Comparison of ENCODE assay signal across 18 mouse cellular contexts in genomic region chr11:62027705-62028104, GRCm38 (mm10).
A peak's percentile ranks its signal among the peaks of the same experiment; 100 is the strongest.
DNase-seq lines count a peak whose midpoint lies in the region; ATAC-seq and TF ChIP-seq lines count a peak whose summit lies in the region.
"Had no signal": no experiment of that assay in that cellular context is flagged by ENCODE, and none has a peak within 500 bp of the region (broad histone marks: within the 10 kb centered on the region; RNA-seq: fewer than 3 reads in every experiment).

No protein-coding gene starts in this region.

- ATAC-seq in midbrain, embryonic 15.5 days (replicated peaks): no peak
- no peak for ATAC-seq in frontal cortex, adult (ENCODE audit: low TSS enrichment)
- ATAC-seq: CD4-positive, CD25-positive, alpha-beta regulatory T cell, adult 4 months had no signal

- H3K9me3 ChIP-seq in midbrain, embryonic 10.5 days (replicated peaks): no peaks in the 10 kb centered on the region
- no peaks in the 10 kb centered on the region for H3K9me3 ChIP-seq in midbrain, embryonic 15.5 days
- H3K9me3 ChIP-seq: forebrain, embryonic 12.5 days; limb, embryonic 13.5 days; neural tube, embryonic 12.5 days had no signal

- H3K9ac ChIP-seq in midbrain, embryonic 15.5 days: no peak overlapping the region
- H3K9ac ChIP-seq: forebrain, embryonic 12.5 days; limb, embryonic 13.5 days; neural tube, embryonic 12.5 days had no signal

- H3K27ac ChIP-seq in kidney, adult 2 months (ENCODE audit: insufficient read depth, low read depth, low read length): peak overlapping the region; percentile 4; the same call in 1 of the 2 replicates
- 0 out of 2 replicates have a peak overlapping the region, but pooled peaks have one; percentile 13 for H3K27ac ChIP-seq in midbrain, embryonic 10.5 days (replicated peaks)
- H3K27ac ChIP-seq in midbrain, embryonic 15.5 days: no peak overlapping the region
- H3K27ac ChIP-seq: forebrain, embryonic 12.5 days; limb, embryonic 13.5 days; neural tube, embryonic 12.5 days had no signal

- TF ChIP-seq CTCF in kidney, adult 2 months (conservative IDR thresholded peaks at IDR 0.05; ENCODE audit: insufficient read depth, insufficient read length, low read depth, low read length): no peak

- H3K36me3 ChIP-seq in kidney, adult 2 months (ENCODE audit: control insufficient read depth, insufficient read depth, low read length): no peaks in the 10 kb centered on the region
- H3K36me3 ChIP-seq in midbrain, embryonic 10.5 days: no peaks in the 10 kb centered on the region
- no peaks in the 10 kb centered on the region for H3K36me3 ChIP-seq in midbrain, embryonic 15.5 days (replicated peaks)
- H3K36me3 ChIP-seq: forebrain, embryonic 12.5 days; limb, embryonic 13.5 days; neural tube, embryonic 12.5 days had no signal

- H3K4me3 ChIP-seq in kidney, adult 2 months (ENCODE audit: insufficient read depth, low read depth, low read length): no peak overlapping the region
- no peak overlapping the region for H3K4me3 ChIP-seq in midbrain, embryonic 10.5 days
- no peak overlapping the region for H3K4me3 ChIP-seq in midbrain, embryonic 15.5 days
- H3K4me3 ChIP-seq: forebrain, embryonic 12.5 days; limb, embryonic 13.5 days; neural tube, embryonic 12.5 days had no signal

- H3K27me3 ChIP-seq in kidney, adult 2 months (replicated peaks; ENCODE audit: control insufficient read depth, insufficient read depth, low read length): no peaks in the 10 kb centered on the region
- no peaks in the 10 kb centered on the region for H3K27me3 ChIP-seq in midbrain, embryonic 10.5 days (ENCODE audit: low read depth, poor library complexity, severe bottlenecking)
- H3K27me3 ChIP-seq in midbrain, embryonic 15.5 days (replicated peaks): no peaks in the 10 kb centered on the region
- H3K27me3 ChIP-seq: forebrain, embryonic 12.5 days; limb, embryonic 13.5 days; neural tube, embryonic 12.5 days had no signal

- 64% methylated on average over 2 of the region's 2 CpGs for WGBS in kidney, adult 2 months
- WGBS in midbrain, embryonic 10.5 days: 64% methylated on average over 2 of the region's 2 CpGs
- 44% methylated on average over 2 of the region's 2 CpGs for WGBS in midbrain, embryonic 15.5 days

- H3K4me1 ChIP-seq in kidney, adult 2 months (ENCODE audit: control insufficient read depth, insufficient read depth, low read length): peaks cover 6% of the 10 kb centered on the region; the same call in 1 of the 2 replicates
- peaks cover 39% of the 10 kb centered on the region for H3K4me1 ChIP-seq in midbrain, embryonic 10.5 days
- H3K4me1 ChIP-seq in midbrain, embryonic 15.5 days: peaks cover 5% of the 10 kb centered on the region

- H3K4me2 ChIP-seq in midbrain, embryonic 15.5 days: no peak overlapping the region
- H3K4me2 ChIP-seq: forebrain, embryonic 12.5 days; limb, embryonic 13.5 days; neural tube, embryonic 12.5 days had no signal

- no peak for TF ChIP-seq POLR2A in kidney, adult 2 months (IDR thresholded peaks at IDR 0.05; ENCODE audit: low read depth, low read length)

- DNase-seq in kidney, adult 2 months: no peak
- DNase-seq in kidney, adult 9 months: no peak
- no peak for DNase-seq in midbrain, embryonic 10.5 days (ENCODE audit: low spot score)
- DNase-seq in MEL-GATA-1-ER (ENCODE audit: extremely low read depth, low read depth): peak; percentile 91
- DNase-seq in lung, postnatal 25 days (ENCODE audit: low spot score): no peak
- DNase-seq: adrenal gland, postnatal 36 days; cerebellum, adult 8-10 months; layer of hippocampus, adult 9-11 months; lung, adult 18-20 months; lung, postnatal 36 days; spleen, adult 18-20 months; thymus, adult 2 months had no signal
